Mouse (Mus musculus) adrenal gland, postnatal 36 days (tissue): Measurements from ENCODE around the gene Stk10. TPM values are rescaled to one million over a fixed set of nuclear protein-coding genes. Genes with fewer than 3 reads are reported as not detected.

ENCODE experiments used
- total RNA-seq, 2 experiments: library from RNA; stranded (reverse); gene quantifications; 2 replicates each; pipeline ENCODE4 v1.2.3; 2021

Gene Stk10
- total RNA-seq, 2 experiments from 2014 or later: 9.0 to 13.3 TPM

Other genes with a start within 250 kb of the Stk10 start
- 1,000 to 10,000 TPM; 2,230 to 3,771 TPM for gene Hba-a1, start 249.8 kb upstream of the Stk10 start, total RNA-seq
- not detected for gene Hbq1b, start 246.3 kb upstream of the Stk10 start, total RNA-seq
- 1,000 to 10,000 TPM; 1,676 to 2,955 TPM for gene Hba-a2, start 236.8 kb upstream of the Stk10 start, total RNA-seq
- under 1 TPM; 0.49 to 0.93 TPM for gene Hbq1a, start 233.2 kb upstream of the Stk10 start, total RNA-seq
- gene Sh3pxd2b, start 185.5 kb upstream of the Stk10 start, total RNA-seq: 10 to 100 TPM in 1 of 2 experiments, 1 to 10 TPM in 1; 5.7 to 10.7 TPM
- 10 to 100 TPM; 15.3 to 15.5 TPM for gene Ubtd2, start 77.9 kb upstream of the Stk10 start, total RNA-seq
- gene Efcab9, start 1.2 kb upstream of the Stk10 start, total RNA-seq: 1 to 10 TPM in 1 of 2 experiments, under 1 TPM in 1; 0.89 to 1.2 TPM
- gene Fbxw11, start 109.4 kb downstream of the Stk10 start, total RNA-seq: 100 to 1,000 TPM; 107 to 111 TPM